Mouse (Mus musculus) cerebellum, adult 2 months (tissue): ENCODE data around the gene Tmem132c. TPM values are rescaled to one million over a fixed set of nuclear protein-coding genes. Genes with fewer than 3 reads are reported as not detected.

Experiments
- DNase-seq, 2 experiments: peaks; one replicate each; pipeline ENCODE4 v3.0.0; 2021
- H3K27ac ChIP-seq: fragments of 200-500 bp; 2 replicates; pipeline ENCODE4 v1.5.1; 2012; ENCODE audit warnings: low read length, control low read depth, inconsistent platforms; ENCODE audit not compliant: insufficient read depth
- H3K27me3 ChIP-seq: fragments of 200-500 bp; 2 replicates; pipeline ENCODE4 v1.6.1; 2012; ENCODE audit warnings: inconsistent platforms, mild to moderate bottlenecking, low read length, moderate library complexity; ENCODE audit not compliant: control insufficient read depth, insufficient read depth
- H3K4me1 ChIP-seq: fragments of 200-500 bp; 2 replicates; pipeline ENCODE4 v1.6.1; 2011; ENCODE audit warnings: low read length; ENCODE audit not compliant: control insufficient read depth, insufficient read depth
- H3K4me3 ChIP-seq: fragments of 200-500 bp; replicated peaks from 2 replicates; pipeline ENCODE3; 2011; ENCODE audit warnings: mild to moderate bottlenecking, low read depth, low read length, control low read depth; ENCODE audit not compliant: insufficient read depth
- CTCF ChIP-seq: fragments of 200-500 bp; IDR thresholded peaks from 2 replicates; pipeline ENCODE4 v1.5.1; 2011; ENCODE audit warnings: low read depth, mild to moderate bottlenecking, control low read depth, low read length, moderate library complexity, borderline replicate concordance; ENCODE audit not compliant: insufficient read depth
- POLR2A ChIP-seq: fragments of 200-500 bp; IDR thresholded peaks from 2 replicates; pipeline ENCODE4 v1.6.1; 2011; ENCODE audit warnings: low read length, control low read depth, borderline replicate concordance; ENCODE audit not compliant: insufficient read depth
- WGBS: fragments of 180-500 bp; shearing (Covaris S2); methylation state at CpG from one replicate; pipeline ENCODE4 v1.1.7; 2018; 5-methylcytosine and 5-hydroxymethylcytosine counted together
- polyA plus RNA-seq: library from polyadenylated mRNA; depleted of rRNA; stranded (reverse); fragments of >200 nt; gene quantifications from 2 replicates; pipeline ENCODE4 v1.2.3, GENCODE M21; 2012

Tmem132c gene
- polyA plus RNA-seq, 1 experiment = 14.0 TPM

GRCm38 (mm10) chr5:127595676-127596075 is 354.1 kb downstream of the Tmem132c start:
- WGBS = 53% methylated on average over 3 of the region's 3 CpGs
- Histone ChIP-seq H3K4me1 (peaks cover 14% of the 10 kb centered on the region), H3K27ac (no peak overlapping the region), H3K27me3 (no peaks in the 10 kb centered on the region), H3K4me3 (no peak overlapping the region)
- no peak for TF ChIP-seq POLR2A
- TF ChIP-seq CTCF = no peak
- no peak for DNase-seq

DNA sequence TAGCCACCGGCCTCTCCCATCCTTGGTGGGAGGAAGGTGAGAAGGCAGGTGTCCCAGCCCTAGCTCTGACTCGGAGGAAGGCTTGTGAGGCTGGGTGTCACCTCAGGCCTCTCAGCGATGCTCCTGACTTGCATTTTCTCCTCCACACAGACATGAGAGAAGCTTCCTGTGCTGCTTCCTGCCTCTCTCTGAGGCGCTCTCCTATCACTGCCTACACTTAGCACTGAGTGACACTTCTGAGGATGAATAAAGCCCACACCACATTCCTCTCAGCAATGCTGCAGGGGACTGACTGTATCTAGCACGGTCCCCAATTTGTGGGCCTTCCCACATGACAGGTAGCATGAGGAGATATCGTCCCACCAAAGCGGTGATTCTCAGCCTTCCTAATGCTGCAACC is 355.3 kb downstream of the Tmem132c start:
- TF ChIP-seq CTCF (no peak), POLR2A (no peak)
- DNase-seq = no peak
- 77% methylated on average over 7 of the region's 7 CpGs for WGBS
- Histone ChIP-seq H3K4me3 (no peak overlapping the region), H3K27ac (no peak overlapping the region; the same call in 1 of the 2 replicates), H3K27me3 (no peaks in the 10 kb centered on the region), H3K4me1 (peaks cover 14% of the 10 kb centered on the region)

- peaks cover 8% of the 10 kb centered on the region for H3K4me1 ChIP-seq
- no peak overlapping the region for H3K27ac ChIP-seq
- TF ChIP-seq POLR2A (no peak), CTCF (no peak)
- H3K4me3 ChIP-seq = no peak overlapping the region
- no peaks in the 10 kb centered on the region for H3K27me3 ChIP-seq
- no peak for DNase-seq
- WGBS = 91% methylated on average over 5 of the region's 5 CpGs
Measured at GRCm38 (mm10) chr5:127602996-127603395, 361.4 kb downstream of the Tmem132c start.

DNA sequence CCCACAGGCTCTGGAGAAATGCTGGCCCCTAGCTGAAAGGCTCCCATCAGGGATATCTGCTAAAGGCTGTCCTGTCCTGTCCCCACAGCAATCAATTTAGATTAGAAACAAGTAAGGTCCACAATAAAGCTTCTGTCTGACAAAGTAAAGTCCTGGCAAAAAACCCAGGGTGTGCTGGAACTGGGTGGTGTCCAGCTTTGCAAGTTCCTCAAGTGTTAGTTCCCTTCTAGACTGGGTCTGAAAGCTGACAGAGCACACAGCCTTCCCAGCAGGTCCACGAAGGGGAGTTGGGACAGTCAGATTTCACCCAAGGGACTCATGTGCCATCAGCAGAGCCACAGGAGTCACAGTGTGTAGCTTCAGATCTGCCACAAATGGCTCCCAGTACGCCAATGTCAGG is 365.9 kb downstream of the Tmem132c start:
- no peak overlapping the region for H3K4me3 ChIP-seq
- WGBS = 81% methylated on average over 2 of the region's 2 CpGs
- H3K27me3 ChIP-seq = no peaks in the 10 kb centered on the region
- peaks cover 6% of the 10 kb centered on the region for H3K4me1 ChIP-seq
- no peak for TF ChIP-seq CTCF
- TF ChIP-seq POLR2A = no peak
- 0 out of 2 replicates have a peak overlapping the region, but pooled peaks have one; percentile 16 for H3K27ac ChIP-seq
- no peak for DNase-seq

- no peak for TF ChIP-seq POLR2A
- 79% methylated on average over 7 of the region's 7 CpGs for WGBS
- Histone ChIP-seq H3K27ac (no peak overlapping the region), H3K27me3 (no peaks in the 10 kb centered on the region), H3K4me3 (no peak overlapping the region), H3K4me1 (peaks cover 11% of the 10 kb centered on the region)
- DNase-seq = no peak
Measured at GRCm38 (mm10) chr5:127609191-127609714, 367.6 kb downstream of the Tmem132c start.

GRCm38 (mm10) chr5:127610787-127611509 is 369.3 kb downstream of the Tmem132c start:
- H3K4me1 ChIP-seq = peaks cover 11% of the 10 kb centered on the region
- WGBS = 42% methylated on average over 6 of the region's 6 CpGs
- no peaks in the 10 kb centered on the region for H3K27me3 ChIP-seq
- H3K27ac ChIP-seq = peak overlapping the region; percentile 24; the same call in 1 of the 2 replicates
- peak; percentile 43 to 68 for DNase-seq
- TF ChIP-seq POLR2A = no peak
- no peak for TF ChIP-seq CTCF
- no peak overlapping the region for H3K4me3 ChIP-seq

DNA sequence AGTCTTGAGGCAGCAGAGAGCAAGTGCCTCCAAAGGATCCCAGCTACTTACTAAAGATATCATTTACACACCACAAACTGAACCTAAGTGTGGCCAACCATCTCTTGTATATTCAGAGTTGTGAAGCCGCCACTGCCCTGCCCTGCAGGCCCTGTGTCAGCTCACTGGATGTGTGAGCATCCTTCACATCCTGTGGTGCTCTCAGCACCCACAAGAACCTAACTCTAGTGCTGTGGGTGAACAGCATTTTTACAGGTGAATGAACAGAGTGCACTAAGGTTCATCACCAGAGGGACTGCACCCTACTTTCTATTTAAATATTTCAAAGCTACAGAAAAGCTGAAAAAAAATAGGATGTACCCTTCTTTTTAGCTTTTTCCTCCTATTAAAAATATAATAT is 370.3 kb downstream of the Tmem132c start:
- Histone ChIP-seq H3K27ac (peak overlapping the region; percentile 18; the same call in 1 of the 2 replicates), H3K4me1 (peaks cover 11% of the 10 kb centered on the region), H3K4me3 (no peak overlapping the region), H3K27me3 (no peaks in the 10 kb centered on the region)
- WGBS = 82% methylated on average over 1 of the region's 1 CpGs
- no peak for DNase-seq
- TF ChIP-seq CTCF (no peak), POLR2A (no peak)

DNA sequence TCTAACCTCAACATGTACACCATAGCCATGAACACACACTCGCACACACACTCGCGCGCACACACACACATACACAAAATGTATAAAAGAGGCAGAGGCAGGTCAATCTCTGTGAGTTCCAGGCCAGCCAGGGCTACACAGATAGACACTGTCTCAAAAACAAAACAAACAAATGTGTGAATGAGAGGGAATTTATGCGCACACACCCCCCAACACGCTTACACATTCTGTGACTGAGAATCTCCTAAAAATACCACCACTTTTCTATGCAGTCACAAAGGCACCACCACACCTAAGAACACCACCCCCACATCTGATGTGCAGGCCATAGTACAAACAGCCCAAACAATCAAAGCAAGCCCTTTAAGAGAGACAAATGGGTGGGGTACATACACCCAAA is 370.8 kb downstream of the Tmem132c start:
- WGBS = 97% methylated on average over 6 of the region's 6 CpGs
- Histone ChIP-seq H3K27ac (no peak overlapping the region), H3K4me1 (peaks cover 11% of the 10 kb centered on the region), H3K4me3 (no peak overlapping the region), H3K27me3 (no peaks in the 10 kb centered on the region)
- TF ChIP-seq POLR2A = no peak
- no peak for TF ChIP-seq CTCF
- no peak for DNase-seq
